Mouse (Mus musculus) liver, embryonic 16.5 days (tissue): ENCODE results near the gene Gm9747. TPM values are rescaled to one million over a fixed set of nuclear protein-coding genes. Genes with fewer than 3 reads are reported as not detected.

Experiments
- polyA plus RNA-seq: library from polyadenylated mRNA; unstranded; fragments of >200 nt; fragmentation: Nextera tagmentation; extraction: Ambion mirVana; gene quantifications from 2 replicates; pipeline ENCODE4 v1.2.1, GENCODE M21; 2015

Gene Gm9747
- polyA plus RNA-seq, 1 experiment from 2014 or later, result 6.6 TPM

Other genes with a start within 250 kb of the Gm9747 start
- gene Irs1, start 58.3 kb downstream of the Gm9747 start, polyA plus RNA-seq, result 1.5 and 1.7 TPM in 2 replicates
- 9.1 and 10.2 TPM in 2 replicates for gene Rhbdd1, start 83.3 kb downstream of the Gm9747 start, polyA plus RNA-seq